Mouse (Mus musculus) left cerebral cortex, adult 18-20 months (tissue): Measurements from ENCODE around the gene Gm44511. TPM values are rescaled to one million over a fixed set of nuclear protein-coding genes. Genes with fewer than 3 reads are reported as not detected.
"Not testable (repeated sequence)": the region's sequence is repeated elsewhere in the genome, so short reads cannot be mapped to it uniquely, and the experiment has no call there.

Experiments
- DNase-seq, 2 experiments: peaks; one replicate each; pipeline ENCODE4 v3.0.0; 2021 to 2022; ENCODE audit warnings: low spot score in 2 of 2, mixed read lengths in 1 of 2
- total RNA-seq, 2 experiments: library from RNA; stranded (reverse); gene quantifications; 2 replicates each; pipeline ENCODE4 v1.2.3; 2021

Gm44511 gene
- total RNA-seq, 2 experiments from 2014 or later = not detected

DNA sequence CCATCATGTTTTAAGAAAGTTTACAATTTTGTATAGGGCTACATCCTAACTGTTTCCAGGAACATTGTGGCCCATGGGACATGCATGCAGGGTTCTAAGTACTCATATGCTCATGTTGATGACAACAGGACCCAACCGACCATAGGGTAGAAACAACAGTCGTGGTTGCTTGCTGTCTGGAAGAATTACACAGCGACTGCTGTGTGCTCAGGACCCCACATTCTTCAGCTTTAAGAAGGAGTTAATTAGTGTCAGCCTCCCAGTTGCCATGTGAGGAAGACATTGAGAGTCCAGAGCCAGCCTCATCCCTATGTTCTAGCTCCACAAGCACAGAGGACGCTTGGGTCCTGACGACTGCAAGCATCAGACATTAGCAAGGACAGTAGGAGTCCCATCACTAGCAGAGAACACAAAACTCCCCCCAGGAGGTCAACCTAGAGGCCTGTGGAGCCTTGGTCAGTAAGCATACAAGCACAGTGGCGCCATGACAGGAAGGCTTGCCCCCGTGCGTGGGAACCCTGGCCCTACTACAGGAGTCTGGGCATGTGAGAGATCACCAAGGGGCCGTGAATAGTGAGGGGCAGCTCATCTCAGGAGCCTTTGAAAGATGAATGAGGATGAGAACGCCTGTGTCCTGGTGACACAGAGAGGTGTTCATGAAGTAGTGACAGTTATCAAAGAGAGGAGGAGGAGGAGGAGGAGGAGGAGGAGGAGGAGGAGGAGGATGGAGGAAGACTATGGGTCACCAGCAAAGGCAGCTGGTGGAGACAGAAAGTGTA, 63.0 kb downstream of the Gm44511 start:
- DNase-seq = peak in 1 of 2 experiments; percentile 5

GRCm38 (mm10) chr6:128761144-128761540, 65.0 kb downstream of the Gm44511 start:
- DNase-seq = no peak

- DNase-seq = peak; percentile 89 to 90
These were observed 65.5 kb downstream of the Gm44511 start for GRCm38 (mm10) chr6:128760416-128761143.

DNA sequence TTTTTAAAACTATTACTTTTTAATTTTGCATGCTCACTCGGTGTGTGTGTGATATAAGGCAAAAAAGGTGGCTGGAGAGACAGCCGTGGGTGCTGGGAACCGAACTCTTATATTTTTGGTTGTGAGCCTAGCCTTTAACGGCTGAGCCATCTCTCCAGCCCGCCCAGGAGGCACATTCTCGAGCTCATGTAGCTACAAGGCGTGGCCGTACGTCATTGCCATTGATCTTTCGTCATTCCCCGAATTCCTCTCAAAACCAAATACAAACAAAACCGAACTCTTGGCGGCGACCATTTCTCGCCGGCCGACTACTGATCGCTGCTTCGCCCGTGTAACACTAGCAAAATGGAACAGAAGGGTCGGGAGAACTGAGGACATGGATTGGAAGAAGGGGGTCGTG, 66.1 kb downstream of the Gm44511 start:
- DNase-seq = peak; percentile 94 to 95

DNA sequence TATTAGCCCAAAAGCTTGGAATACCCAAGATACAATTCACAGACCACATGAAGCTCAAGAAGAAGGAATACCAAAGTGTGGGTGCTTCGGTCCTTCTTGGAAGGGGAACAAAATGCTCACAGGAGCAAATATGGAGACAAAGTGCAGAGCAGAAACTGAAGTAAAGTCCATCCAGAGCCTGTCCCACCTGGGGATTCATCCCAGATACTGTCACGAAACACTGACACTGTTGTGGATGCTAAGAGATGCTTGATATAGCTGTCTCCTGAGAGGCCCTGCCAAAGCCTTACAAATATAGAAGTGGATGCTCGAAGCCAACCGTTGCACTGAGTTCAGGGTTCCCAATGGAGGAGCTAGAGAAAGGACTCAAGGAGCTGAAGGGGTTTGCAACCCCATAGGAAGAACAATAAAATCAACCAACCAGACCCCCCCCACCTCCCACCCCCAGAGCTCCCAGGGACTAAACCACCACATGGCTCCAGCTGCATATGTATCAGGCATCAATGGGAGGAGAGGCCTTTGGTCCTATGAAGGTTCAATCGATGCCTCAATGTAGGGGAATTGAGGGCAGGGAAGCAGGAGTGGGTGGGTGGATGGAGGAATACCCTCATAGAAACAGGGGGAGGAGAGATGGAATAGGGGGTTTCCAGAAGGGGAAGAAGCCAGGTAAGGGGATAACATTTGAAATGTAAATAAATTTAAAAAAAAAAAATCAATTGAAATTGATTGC, 66.7 kb downstream of the Gm44511 start:
- no peak for DNase-seq

- not testable (repeated sequence) for DNase-seq
These were observed 70.7 kb downstream of the Gm44511 start for GRCm38 (mm10) chr6:128755402-128755763.

DNA sequence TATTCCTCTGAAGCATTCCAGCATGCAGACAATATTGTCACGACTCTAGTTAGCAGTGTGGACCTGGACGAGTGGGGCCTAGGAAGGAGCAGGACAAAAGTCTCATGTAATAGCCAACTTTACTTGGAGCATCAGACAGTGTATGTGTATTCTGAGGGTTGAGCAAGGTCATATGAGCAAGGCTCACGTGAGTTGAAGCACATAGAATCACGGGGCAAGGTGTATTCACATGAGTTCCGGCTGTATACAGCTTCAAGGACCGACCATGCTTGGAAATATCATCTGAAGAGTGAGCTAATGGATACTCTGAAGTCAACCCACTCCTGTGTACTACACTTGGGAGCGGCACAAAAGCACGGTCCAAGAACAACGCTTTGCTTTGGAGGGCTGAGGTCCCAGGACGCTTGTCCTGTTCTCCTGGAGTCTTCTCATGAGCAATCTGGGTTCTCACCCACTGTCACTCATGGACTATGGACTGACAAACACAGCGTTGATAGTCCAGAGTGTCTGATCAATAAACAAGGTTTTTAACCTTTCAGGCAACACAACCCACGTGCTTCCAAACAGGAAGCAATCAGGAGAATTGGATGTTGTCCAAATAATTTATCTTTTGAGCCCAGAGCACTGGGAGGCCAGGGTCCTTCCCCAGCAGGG, 71.2 kb downstream of the Gm44511 start:
- not testable (repeated sequence) for DNase-seq

DNA sequence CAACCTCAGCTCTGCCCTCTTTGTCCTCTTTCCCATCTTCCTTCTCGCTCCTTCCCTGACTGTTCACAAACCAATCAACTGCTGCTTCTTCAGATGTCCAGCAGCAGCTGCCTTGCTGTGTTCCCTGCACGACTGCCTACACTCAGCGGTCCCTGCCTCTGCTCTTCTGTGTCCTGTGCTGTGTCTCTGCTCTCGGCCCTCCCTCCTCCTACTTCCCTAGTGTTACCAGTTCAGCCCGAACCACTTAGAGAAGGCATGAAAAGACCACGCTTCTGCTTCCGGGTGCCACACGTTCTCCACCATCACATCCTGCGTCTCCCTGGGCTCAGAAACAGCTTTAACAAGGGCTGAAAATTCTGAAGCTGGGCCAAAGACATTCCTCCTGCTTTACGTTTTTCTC, 71.8 kb downstream of the Gm44511 start:
- DNase-seq = peak; percentile 13 to 33

DNA sequence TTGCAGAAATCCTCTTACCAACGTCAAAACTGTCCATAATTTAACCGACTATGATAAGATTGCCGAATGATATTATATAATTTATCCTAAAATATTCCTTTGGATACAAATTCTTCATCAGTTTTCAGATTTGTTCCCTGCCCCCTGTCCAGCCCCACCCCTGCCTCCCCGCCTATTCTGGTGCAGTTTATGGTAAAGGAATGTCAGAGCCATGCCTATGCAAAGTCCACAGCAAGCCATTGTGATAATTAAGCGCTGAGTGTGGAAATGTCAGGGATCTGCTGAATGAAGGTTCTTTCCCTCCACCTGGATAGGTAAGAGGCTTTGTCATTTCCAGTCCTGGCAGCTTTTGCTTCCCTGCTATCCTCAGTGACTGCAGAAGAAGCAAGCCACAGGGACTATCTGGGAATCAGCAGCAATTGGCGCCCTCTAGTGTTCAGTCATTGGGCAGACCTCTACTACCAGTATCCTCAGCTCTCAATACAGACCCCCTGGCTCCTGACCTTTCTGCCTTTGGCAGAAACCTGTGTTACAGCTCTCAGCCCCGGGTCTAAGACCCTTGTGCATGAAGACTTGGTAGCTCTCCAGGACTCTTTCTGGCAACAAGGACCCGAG, 72.4 kb downstream of the Gm44511 start:
- peak; percentile 89 to 90 for DNase-seq

DNA sequence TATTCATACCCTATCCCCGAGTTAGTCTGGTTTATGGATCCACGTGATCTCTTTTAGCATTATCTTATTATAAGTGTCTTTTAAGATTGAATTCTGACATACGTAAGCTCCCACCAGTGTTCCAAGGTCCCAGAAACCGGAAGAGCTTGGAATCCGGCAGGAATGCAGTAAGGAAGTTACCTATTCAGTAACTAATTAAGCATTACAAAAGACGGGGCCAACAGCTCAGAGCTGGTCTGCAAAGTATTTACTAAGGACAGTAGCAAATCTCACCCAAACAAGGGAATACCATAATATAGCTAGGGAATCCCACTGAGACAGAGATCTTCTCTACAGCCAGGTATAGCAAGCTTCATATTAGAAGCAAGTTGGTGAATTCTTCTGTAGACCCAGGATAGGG, 79.1 kb downstream of the Gm44511 start:
- DNase-seq = not testable (repeated sequence)

DNA sequence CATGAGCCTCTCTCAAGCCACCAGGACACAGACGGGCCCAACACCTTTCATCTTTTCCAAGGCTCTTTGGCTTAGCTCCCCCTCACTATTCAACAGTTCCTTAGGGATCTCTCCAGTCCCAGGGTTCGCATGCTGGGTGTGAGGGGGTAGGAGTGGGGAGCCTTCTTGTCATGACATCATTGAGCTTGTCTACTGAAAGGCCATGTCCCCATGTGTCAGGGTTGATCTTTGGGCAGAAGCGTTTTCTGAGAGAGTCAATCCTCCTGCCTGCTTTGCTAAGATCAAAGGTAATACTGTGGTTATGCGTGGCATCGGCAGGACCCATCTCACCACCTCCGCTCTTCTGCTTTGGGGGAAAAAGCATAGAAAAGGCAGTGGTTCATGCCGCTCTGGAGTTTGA, 88.7 kb downstream of the Gm44511 start:
- no peak for DNase-seq

GRCm38 (mm10) chr6:128736100-128736499, 90.0 kb downstream of the Gm44511 start:
- DNase-seq = peak in 1 of 2 experiments; percentile 16

- no peak for DNase-seq
These were observed 91.2 kb downstream of the Gm44511 start for GRCm38 (mm10) chr6:128734896-128735295.

DNA sequence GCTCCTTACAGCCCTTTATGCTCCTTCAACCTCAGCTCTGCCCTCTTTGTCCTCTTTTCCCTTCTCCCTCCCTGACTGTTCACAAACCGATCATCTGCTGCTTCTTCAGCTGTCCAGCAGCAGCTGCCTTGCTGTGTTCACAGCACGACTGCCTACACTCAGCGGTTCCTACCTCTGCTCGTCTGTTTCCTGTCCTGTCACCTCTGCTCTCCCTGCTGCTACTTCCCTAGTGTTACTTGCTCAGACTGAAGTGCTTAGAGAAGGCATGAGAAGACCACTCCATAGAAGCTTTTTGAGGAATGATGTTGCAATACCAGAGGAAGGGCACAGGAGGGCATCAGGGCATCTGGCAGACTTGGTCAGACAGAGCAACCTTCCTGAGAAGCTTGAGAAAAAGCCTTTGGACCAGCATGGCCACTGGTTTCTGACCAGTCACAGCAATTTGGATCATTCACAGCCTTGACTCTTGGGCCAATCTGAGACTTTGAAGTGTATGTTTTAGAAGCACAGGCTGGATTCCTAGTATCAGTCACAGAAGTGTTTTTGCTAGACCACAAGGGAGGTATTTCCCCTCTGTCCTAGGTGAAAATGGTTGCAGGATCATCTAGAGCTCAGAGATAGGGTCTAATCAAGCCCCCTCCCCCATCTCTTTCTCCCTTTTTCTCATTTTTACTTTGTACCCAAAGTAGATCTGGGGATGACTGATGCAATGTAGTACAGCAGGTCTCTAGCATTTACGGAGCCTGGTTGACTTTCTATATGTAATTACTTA, 92.0 kb downstream of the Gm44511 start:
- DNase-seq = no peak

DNA sequence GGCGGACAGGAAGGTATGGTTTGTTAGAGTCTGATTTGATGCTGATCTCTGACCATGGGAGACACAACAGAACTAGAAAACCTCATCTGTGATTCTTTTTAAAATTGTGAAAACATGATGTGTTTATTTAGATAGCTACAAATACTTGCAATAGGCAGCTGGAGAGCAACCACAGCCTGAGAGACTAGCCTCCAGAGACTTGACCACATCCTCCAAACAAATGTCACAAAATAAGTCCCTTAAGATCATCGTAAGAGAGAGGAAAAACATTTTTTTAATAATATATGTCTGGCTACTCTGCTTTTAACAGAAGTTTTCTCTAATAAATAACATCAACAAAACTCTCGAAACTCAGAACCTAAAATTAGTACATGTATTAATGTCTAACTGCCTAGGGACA, 94.1 kb downstream of the Gm44511 start:
- DNase-seq = no peak

Other genes with a start within 250 kb of the Gm44511 start
- gene A2ml1, start 244.7 kb downstream of the Gm44511 start, total RNA-seq = 10 to 100 TPM; 10.3 to 11.6 TPM
- gene Klrb1a, start 202.8 kb downstream of the Gm44511 start, total RNA-seq = not detected
- gene Clec2h, start 163.9 kb downstream of the Gm44511 start, total RNA-seq = not detected
- gene Klrb1, start 103.3 kb downstream of the Gm44511 start, total RNA-seq = not detected
- not detected for gene Klrb1c, start 37.1 kb downstream of the Gm44511 start, total RNA-seq
- gene Klrb1b, start within 50 bp of the Gm44511 start, total RNA-seq = not detected
- not detected for gene Clec2i, start 61.3 kb upstream of the Gm44511 start, total RNA-seq
- 1 to 10 TPM; 1.1 to 1.9 TPM for gene BC035044, start 64.8 kb upstream of the Gm44511 start, total RNA-seq
- gene Clec2g, start 108.1 kb upstream of the Gm44511 start, total RNA-seq = not detected
- gene Klrb1f, start 219.6 kb upstream of the Gm44511 start, total RNA-seq = not detected